Mouse (Mus musculus) fat pad, adult 2 months (tissue): Measurements from ENCODE around the gene Olfr45.
"Not testable (repeated sequence)": the region's sequence is repeated elsewhere in the genome, so short reads cannot be mapped to it uniquely, and the experiment has no call there.

ENCODE experiments used
- DNase-seq: peaks from one replicate; pipeline ENCODE4 v3.0.0-alpha.2; 2011; ENCODE audit warnings: low read depth, low spot score; ENCODE audit errors: extremely low read depth

The Olfr45 gene

DNA sequence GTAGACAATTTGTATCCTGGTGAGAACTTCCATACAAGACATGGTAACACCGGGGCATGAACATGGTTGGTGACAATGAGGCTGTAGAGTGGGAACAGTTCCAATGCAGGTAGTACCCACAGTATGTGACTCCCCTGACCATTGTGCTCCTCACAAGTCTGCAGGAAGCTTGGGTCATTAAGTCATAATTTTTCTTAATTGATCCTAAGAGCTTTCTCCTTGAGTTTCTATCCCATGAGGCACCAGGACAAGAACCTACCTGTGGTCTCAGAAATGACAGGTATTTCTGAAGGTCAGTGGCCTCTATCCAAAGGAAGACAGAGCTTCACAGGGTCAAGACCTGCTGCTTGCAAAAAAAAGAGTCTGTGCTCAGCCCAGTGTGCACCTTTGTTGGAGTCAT, at the start of gene Olfr45:
Gene Olfr45, plus strand, starts transcription at position 301 of the 400 bp plus-strand sequence.
- no peak for DNase-seq

DNA sequence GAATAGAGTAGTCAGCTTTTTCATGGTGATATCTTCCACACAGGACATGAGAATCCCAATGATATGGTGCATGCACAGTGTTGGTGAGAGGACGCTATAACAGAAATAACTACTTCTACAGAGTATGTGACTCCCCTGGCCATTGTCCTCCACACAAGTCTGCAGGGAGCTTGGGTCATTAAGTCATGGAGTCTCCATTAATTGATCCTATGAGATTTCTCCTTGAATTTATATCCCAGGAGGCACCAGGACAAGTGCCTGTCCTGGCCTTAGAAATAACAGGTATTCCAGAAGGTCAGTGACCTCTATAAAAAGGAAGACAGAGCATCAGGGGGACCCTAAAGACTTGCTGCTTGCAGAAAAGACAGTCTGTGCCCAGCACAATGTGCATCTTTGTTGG, 35.6 kb upstream of the Olfr45 start, which contains the start of gene Olfr53:
Gene Olfr53, plus strand, starts transcription at position 301 of the 400 bp plus-strand sequence.
- no peak for DNase-seq

DNA sequence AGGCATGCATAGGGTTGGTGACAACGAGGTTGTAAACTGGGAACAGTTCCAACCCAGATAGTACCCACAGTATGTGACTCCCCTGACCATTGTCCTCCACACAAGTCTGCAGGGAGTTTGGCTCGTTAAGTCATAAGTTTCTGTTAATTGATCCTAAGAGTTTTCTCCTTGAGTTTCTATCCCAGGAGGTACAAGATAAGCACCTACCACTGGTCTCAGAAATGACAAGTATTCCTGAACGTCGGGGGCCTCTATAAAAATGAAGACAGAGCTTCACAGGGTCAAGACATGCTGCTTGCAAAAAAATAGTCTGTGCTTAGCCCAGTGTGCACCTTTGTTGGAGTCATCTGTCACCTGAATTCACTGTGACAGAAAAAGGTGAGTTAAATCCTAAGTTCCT, 22.1 kb upstream of the Olfr45 start, which contains the start of gene Olfr539:
Gene Olfr539, plus strand, starts transcription at position 301 of the 400 bp plus-strand sequence.
- no peak for DNase-seq

DNA sequence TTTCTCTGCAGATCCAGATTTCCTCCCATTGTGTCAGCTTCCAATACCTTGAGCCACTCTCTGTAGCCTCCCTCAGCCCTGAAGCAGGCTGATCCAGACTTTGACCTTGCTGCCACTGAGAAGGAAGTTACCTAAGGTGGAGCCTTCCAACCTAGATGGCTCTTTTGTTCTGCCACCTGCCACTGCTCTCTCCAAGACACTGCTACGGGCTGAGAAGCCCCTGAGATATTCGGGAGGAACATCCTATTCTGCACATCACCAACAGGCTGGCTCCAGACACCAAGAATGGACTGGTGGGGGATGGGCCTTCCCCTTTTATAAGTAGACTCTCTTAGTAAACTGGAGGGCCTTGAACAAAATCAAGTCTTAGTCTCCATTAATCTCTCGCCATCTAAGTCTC, 11.1 kb upstream of the Olfr45 start:
- not testable (repeated sequence) for DNase-seq

DNA sequence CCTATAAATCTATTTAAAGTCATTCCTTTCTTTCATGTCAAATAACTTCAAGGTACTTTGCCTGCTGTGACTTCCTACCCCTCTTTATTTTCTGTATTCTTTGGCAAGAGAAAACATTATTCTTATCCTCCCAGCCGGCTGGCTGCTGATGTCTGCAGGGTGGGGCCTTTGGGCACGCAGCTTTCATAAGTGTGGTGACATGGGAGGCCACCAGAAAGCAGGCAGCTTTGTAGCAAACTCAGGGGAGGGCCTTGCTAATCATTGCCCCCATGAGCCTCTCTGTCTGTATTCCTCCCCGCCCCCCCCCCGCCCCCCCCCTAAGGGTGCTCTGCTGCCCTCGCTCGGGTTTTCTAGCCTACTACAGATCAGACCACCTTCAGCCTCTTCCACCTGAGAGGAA, 5.9 kb upstream of the Olfr45 start:
- no peak for DNase-seq

DNA sequence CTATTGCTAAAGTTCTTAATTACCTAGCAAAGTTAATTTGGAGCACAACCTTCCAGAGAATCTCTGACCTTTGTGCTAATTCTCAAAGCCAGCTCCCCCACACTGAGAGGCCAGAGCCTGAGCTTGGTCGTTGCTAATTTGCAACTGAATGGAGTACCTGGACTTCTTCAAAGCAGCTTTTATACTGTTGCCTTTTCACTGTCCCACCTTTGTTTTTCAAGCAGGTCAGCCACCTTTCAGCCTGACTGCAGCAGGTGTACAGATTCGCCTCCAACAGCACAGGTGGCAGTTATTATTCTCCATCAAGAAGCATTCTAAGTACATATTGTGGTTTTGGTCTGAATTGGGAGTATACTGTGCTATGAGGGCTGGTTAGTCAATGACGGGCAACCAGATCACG, 2.2 kb upstream of the Olfr45 start:
- DNase-seq: not testable (repeated sequence)

DNA sequence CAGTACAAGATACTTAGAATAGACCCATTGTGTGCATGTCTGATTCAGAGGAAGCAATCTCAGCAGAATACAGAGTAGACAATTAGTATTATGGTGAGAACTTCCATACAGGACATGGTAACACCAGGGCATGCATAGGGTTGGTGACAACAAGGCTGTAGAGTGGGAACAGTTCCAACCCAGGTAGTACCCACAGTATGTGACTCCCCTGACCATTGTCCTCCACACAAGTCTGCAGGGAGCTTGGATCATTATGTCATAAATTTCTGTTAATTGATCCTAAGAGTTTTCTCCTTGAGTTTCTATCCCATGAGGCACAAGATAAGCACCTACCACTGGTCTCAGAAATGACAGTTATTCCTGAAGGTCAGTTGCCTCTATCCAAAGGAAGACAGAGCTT, 15.2 kb downstream of the Olfr45 start, which contains the start of gene Olfr541:
Gene Olfr541, plus strand, starts transcription at position 301 of the 400 bp plus-strand sequence.
- DNase-seq: no peak

DNA sequence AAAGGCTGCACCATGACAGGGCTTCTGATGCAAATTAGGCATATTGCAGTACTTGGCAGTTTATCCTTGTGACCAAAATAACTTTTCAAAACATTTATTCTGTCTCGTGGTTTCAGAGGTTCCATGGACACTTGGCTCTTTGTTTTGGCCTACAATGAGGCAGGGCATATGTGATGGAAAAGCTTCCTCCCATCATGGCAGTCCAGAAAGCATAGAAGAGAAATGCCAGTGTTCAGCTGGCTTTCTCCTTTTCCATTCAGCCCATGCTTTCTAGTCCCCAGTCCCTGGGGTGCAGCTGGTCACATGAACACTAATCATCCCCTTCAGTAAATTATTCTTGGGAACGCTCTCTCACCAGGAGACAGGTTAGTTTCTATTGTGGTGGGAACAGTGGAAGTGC, 24.6 kb downstream of the Olfr45 start:
- DNase-seq: no peak

DNA sequence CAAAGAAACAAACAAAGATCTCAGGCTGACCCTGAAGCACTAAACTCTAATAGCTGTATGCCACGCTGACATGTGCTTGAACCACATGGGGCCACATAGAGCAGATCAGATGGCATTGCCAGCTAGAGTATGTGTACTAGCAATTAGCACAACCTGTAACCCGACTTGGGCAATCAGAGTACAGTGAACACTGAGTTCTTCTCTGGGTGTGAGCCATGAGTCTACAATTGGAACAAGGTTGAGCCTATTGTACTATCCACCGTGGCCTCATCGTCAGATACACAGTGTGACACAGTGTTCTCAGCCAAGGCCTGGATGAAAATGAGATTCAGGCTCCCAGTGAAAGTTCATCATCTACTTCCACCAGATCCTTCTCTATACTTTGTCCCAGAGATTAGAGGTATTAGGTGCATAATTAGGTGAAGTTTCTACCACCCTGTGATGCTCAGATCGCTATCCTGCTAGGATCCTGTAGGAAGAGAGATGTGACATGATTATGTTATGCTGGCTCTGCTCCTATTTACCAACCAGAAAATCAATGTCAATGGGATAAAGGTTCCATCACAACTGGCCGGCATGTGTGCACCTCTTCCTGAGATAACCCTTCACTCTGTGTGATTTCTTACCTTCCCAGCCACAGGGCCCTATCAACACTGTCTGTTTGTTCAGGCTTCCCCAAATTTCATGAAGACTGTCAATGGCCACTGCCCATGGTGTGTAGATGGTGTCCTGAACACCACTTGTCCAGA, 26.0 kb downstream of the Olfr45 start:
- peak; percentile 59 for DNase-seq

DNA sequence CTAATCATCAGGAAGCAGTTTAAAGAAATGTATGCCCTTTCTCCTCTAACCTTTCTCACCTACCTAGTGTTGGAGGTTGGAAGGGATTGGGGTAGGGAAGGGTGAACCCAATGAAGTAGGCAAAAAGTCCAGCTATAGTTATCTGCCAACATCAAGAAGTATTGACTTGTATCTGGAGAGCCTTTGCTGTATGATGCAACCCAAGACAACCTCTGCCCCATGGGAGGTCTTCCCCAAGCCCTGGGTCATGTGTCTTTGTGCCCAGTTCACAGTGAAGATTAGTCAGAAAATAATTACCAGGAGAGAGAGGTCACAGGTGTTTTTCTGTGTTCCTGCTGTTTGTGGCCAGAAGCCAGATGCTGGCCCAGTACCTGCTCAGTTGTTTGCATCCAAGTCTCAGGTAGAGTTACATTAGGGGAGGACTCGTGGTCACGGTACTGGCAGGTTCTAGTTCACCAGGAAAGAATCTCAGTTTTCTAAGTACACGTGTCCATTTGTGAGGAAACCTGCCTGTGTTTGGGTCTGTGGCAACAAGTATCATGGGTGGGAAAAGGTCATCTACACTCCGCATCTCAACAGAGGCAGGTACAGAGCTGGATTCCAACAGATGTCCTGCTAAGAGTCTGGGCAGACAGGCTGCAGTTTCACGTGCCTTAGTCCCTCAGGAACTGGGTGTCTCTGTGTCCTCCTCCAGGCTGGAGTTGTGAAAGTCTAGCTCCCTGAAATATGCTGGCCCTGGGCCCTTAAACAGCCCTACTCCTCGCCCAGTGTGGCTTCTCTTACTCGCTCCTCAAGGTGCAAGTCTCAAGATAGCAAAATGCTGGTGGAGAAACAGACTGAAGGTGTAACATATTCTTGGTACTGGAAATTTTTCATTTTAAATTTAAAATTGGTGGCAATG, 35.7 kb downstream of the Olfr45 start:
- peak; percentile 62 for DNase-seq

DNA sequence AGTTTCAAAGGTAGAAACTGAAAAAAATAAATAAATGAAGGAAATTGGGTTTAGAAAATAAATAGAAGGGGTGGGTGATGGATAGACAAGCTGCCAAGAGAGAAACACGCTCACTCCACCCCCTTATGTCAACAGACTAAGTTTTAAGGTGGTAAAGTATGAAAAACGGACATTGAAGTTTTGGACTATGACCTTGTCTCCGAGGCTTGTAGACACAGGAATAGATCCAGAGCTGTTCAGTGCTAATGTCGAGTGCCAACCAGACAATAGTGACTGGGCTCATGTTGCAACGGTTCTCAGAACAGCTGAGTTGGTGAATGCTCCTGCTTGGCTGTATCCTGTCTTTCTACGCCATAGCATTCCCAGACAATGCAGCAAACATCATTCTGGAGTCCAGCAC, 39.3 kb downstream of the Olfr45 start:
- DNase-seq: no peak

DNA sequence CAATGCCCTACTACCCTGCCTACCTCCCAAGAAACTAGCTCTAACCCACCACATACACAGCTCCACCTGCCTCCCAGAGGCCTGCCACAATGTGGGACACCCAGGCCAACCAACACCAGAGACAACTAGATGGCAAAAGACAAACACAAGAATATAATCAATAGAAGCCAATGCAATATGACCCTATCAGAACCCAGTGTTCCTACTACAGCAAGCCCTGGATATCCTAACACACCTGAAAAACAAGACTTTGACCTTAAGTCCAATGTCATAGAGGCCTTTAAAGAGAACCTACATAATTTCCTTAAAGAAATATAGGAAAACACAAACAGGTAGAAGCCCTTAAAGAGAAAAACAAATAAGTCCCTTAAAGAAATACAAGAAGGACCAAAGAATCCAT, 43.8 kb downstream of the Olfr45 start:
- no peak for DNase-seq

DNA sequence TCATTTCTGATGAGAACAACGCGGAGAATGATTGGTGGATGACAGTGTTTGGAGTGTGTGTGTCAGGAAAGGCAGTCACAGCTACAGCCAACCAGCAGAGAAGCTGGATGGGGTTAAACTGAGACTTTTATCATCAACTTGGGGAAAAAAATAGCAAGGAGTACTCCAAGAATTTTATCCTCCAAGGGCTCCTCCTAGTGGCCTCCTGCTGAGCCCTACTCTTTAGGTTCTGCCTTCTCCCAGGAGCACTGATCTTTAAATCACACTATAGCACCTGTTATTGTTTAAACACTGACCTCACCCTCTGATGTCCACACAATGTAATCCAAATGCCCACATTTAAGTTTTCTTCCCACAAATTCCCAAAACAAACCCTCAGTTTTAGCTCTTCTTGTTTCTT, 51.4 kb downstream of the Olfr45 start:
- no peak for DNase-seq
